Comparison of ENCODE assay signal across 10 mouse cellular contexts in the genomic region with DNA sequence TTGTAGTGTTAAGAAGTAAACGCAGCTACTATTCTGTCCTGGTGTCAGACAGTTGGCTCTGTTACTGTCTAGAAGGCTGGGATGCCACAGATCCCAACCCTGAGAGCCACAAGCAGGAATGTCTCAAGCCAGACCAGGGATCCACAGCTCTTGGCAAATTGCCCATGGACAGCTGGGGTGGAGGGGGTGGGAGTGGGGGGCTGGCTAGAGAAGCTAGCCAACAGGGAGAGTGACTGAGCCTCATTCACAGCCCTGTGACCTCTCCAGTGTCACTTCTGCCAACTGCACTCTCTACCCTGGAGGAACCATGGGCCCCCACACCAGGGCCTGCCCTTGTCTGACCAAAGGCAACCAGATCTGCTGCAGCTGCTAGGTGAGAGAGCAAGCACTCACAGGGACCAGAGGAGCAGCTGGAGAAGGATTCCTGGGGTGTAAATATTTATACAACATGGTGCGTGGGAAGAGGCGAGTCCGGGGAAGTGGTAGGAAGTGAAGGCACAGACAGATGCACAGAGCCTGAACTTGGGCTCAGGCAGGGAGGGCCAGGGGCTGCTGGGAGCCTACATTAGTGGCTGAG. TPM values are rescaled to one million over a fixed set of nuclear protein-coding genes. Genes with fewer than 3 reads are reported as not detected.
DNase-seq lines count a peak whose midpoint lies in the region; ATAC-seq lines count a peak whose summit lies in the region.
"Had no signal": no experiment of that assay in that cellular context is flagged by ENCODE, and none has a peak within 500 bp of the region (broad histone marks: within the 10 kb centered on the region; RNA-seq: fewer than 3 reads in every experiment).

No protein-coding gene starts in this region.

- no peak overlapping the region for H3K4me2 ChIP-seq in heart, embryonic 13.5 days
- H3K4me2 ChIP-seq: embryonic facial prominence, embryonic 13.5 days; neural tube, embryonic 12.5 days had no signal

- H3K4me1 ChIP-seq in heart, embryonic 13.5 days, result peaks cover 42% of the 10 kb centered on the region

- no peak for DNase-seq in heart, postnatal 36 days
- DNase-seq in gastrocnemius, postnatal 14 days, result peak; percentile 60
- peak; percentile 67 for DNase-seq in kidney, postnatal 10 days
- DNase-seq in lung, postnatal 4 days, result peak; percentile 75 to 91
- DNase-seq in ovary, postnatal 10 days (ENCODE audit: low spot score), result no peak
- DNase-seq in layer of hippocampus, adult 8-10 months (ENCODE audit: low spot score in 2 of 2), result no peak
- DNase-seq in spleen, postnatal 4 days (ENCODE audit: low spot score in 2 of 2), result no peak

- no peak overlapping the region for H3K4me3 ChIP-seq in heart, embryonic 13.5 days
- H3K4me3 ChIP-seq: embryonic facial prominence, embryonic 13.5 days; neural tube, embryonic 12.5 days had no signal

- H3K27me3 ChIP-seq in heart, embryonic 13.5 days (replicated peaks), result no peaks in the 10 kb centered on the region
- H3K27me3 ChIP-seq: embryonic facial prominence, embryonic 13.5 days; neural tube, embryonic 12.5 days had no signal

- H3K27ac ChIP-seq in heart, embryonic 13.5 days (replicated peaks), result peak overlapping the region; percentile 80
- H3K27ac ChIP-seq: embryonic facial prominence, embryonic 13.5 days; neural tube, embryonic 12.5 days had no signal

- H3K36me3 ChIP-seq in heart, embryonic 13.5 days, result peaks cover 61% of the 10 kb centered on the region

- peak overlapping the region; percentile 60 for H3K9ac ChIP-seq in heart, embryonic 13.5 days
- H3K9ac ChIP-seq: embryonic facial prominence, embryonic 13.5 days; neural tube, embryonic 12.5 days had no signal

- no peaks in the 10 kb centered on the region for H3K9me3 ChIP-seq in heart, embryonic 13.5 days
- H3K9me3 ChIP-seq: embryonic facial prominence, embryonic 13.5 days; neural tube, embryonic 12.5 days had no signal

- no peak for ATAC-seq in heart, embryonic 13.5 days (ENCODE audit: extremely low read depth, insufficient number of reproducible peaks, low FRiP score, low TSS enrichment)

- intact Hi-C loops in heart, postnatal 36 days (cut with DNase I), result no loop called here
- intact Hi-C loops in gastrocnemius, postnatal 14 days (cut with DNase I; ENCODE audit: low total_unique reads), result loop anchor here (10.0 kb wide), 1 partner anchor 369 kb away; no protein-coding TSS in a partner anchor

- WGBS in heart, embryonic 13.5 days, result 35% methylated on average over 4 of the region's 4 CpGs

RNA-seq across cellular contexts. Expression of a gene that starts 10.5 kb away (rescaled TPM):
- 89.3 and 96.2 TPM in 2 replicates for polyA plus RNA-seq in heart, embryonic 13.5 days (2015; fragmentation: Nextera tagmentation; extraction: Ambion mirVana)
- 100 to 1,000 TPM in 1 of 2 experiments, 10 to 100 TPM in 1; 94.2 to 109 TPM for total RNA-seq in heart, postnatal 36 days (2021)
- total RNA-seq in gastrocnemius, postnatal 14 days (2021), result 10 to 100 TPM; 42.4 to 53.9 TPM
- 10 to 100 TPM; 35.0 to 47.6 (median 42.9) TPM for total RNA-seq in layer of hippocampus, adult 8-10 months (2022)

Comparison
In these comparisons a context has a peak if more than half of its experiments do, and no peak if none do; other contexts are left out.
1. DNase-seq: peak in gastrocnemius, postnatal 14 days (single experiment), kidney, postnatal 10 days (single experiment) and lung, postnatal 4 days (2 of 2); none in heart, postnatal 36 days (0 of 2), ovary, postnatal 10 days (single experiment), layer of hippocampus, adult 8-10 months (0 of 2) and spleen, postnatal 4 days (0 of 2).